Mouse (Mus musculus) testis, adult 2 months (tissue): ENCODE results near the gene Cacna2d1. TPM values are rescaled to one million over a fixed set of nuclear protein-coding genes. Genes with fewer than 3 reads are reported as not detected.

Experiments
- H3K27ac ChIP-seq: fragments of 200-500 bp; 2 replicates; pipeline ENCODE4 v1.5.1; 2012; ENCODE audit warnings: low read depth, low read length; ENCODE audit not compliant: control insufficient read depth, insufficient read depth
- H3K27me3 ChIP-seq: fragments of 200-500 bp; 2 replicates; pipeline ENCODE4 v1.6.1; 2012; ENCODE audit warnings: mild to moderate bottlenecking, low read length, moderate library complexity; ENCODE audit not compliant: control insufficient read depth, insufficient read depth
- H3K36me3 ChIP-seq: fragments of 200-500 bp; 2 replicates; pipeline ENCODE4 v1.6.1; 2012; ENCODE audit warnings: mild to moderate bottlenecking, low read length; ENCODE audit not compliant: control insufficient read depth, insufficient read depth
- H3K4me1 ChIP-seq: fragments of 200-500 bp; 2 replicates; pipeline ENCODE4 v1.6.1; 2012; ENCODE audit warnings: low read length; ENCODE audit not compliant: control insufficient read depth, insufficient read depth
- H3K4me3 ChIP-seq: fragments of 200-500 bp; 2 replicates; pipeline ENCODE4 v1.5.1; 2012; ENCODE audit warnings: low read depth, mild to moderate bottlenecking, low read length, moderate library complexity, mixed read lengths; ENCODE audit not compliant: control insufficient read depth
- CTCF ChIP-seq: fragments of 200-500 bp; IDR thresholded peaks from 2 replicates; pipeline ENCODE4 v1.5.1; 2012; ENCODE audit warnings: low read depth, mild to moderate bottlenecking, inconsistent platforms, low read length, moderate library complexity; ENCODE audit not compliant: control insufficient read depth, insufficient read depth, insufficient replicate concordance
- POLR2A ChIP-seq: fragments of 200-500 bp; IDR thresholded peaks from 2 replicates; pipeline ENCODE4 v1.6.1; 2012; ENCODE audit warnings: low read depth, mild to moderate bottlenecking, inconsistent platforms, low read length, moderate library complexity; ENCODE audit not compliant: control insufficient read depth
- polyA plus RNA-seq: library from polyadenylated mRNA; depleted of rRNA; stranded (reverse); fragments of >200 nt; gene quantifications from 2 replicates; pipeline ENCODE4 v1.2.3, GENCODE M21; 2012

Gene Cacna2d1
- polyA plus RNA-seq, 1 experiment, result 1.5 TPM

- H3K27ac ChIP-seq, result no peak overlapping the region
- no peaks in the 10 kb centered on the region for H3K36me3 ChIP-seq
- TF ChIP-seq POLR2A, result no peak
- no peak for TF ChIP-seq CTCF
- H3K4me1 ChIP-seq, result no peaks in the 10 kb centered on the region
- H3K4me3 ChIP-seq, result no peak overlapping the region
- no peaks in the 10 kb centered on the region for H3K27me3 ChIP-seq
Measured at GRCm38 (mm10) chr5:16362076-16362475, 427.6 kb downstream of the Cacna2d1 start.

- H3K36me3 ChIP-seq, result no peaks in the 10 kb centered on the region
- H3K4me3 ChIP-seq, result no peak overlapping the region
- no peak overlapping the region for H3K27ac ChIP-seq
- no peaks in the 10 kb centered on the region for H3K4me1 ChIP-seq
- H3K27me3 ChIP-seq, result no peaks in the 10 kb centered on the region
- TF ChIP-seq CTCF, result no peak
Measured at GRCm38 (mm10) chr5:16363171-16363570, 428.7 kb downstream of the Cacna2d1 start.

DNA sequence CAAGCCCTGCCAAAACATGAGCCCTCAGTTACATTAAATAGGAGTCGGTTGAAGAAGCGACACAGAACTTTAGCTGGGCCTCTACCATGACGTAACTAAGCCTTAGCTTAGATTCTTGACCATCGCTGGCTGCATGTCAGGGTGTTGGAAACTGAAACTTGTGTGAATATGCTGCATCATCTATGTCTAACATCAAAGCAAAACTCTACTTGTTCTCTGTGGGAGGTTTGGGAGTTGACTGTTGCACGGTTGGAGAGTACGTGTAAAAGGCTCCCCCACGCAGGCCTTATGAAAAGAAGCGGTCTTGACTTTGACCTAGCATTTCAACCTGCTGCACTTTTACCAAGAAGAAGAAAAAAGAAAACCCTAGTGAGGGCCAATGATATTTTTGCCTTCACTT lies 436.2 kb downstream of the Cacna2d1 start:
- no peak overlapping the region for H3K27ac ChIP-seq
- no peaks in the 10 kb centered on the region for H3K4me1 ChIP-seq
- TF ChIP-seq CTCF (no peak), POLR2A (no peak)
- H3K4me3 ChIP-seq, result no peak overlapping the region
- no peaks in the 10 kb centered on the region for H3K36me3 ChIP-seq
- no peaks in the 10 kb centered on the region for H3K27me3 ChIP-seq

DNA sequence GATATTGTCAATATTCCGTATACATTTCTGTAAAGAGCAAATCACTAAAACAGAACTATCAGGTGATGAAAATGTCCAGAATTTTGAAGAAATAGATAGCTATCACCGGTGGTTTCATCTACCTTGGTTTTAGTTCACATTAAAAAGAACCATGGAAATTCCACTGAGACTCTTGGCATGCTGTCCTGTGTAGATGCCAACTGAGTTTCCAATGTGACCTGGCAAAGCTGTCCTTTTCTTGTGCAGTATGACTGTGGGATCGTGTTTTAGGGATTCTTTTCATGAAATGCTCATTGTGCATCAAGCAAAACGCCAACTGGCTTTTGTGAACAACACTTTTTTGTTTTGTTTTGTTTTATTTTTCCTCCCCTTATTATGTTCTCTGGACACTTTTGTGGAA lies 439.5 kb downstream of the Cacna2d1 start:
- Histone ChIP-seq H3K4me1 (no peaks in the 10 kb centered on the region), H3K36me3 (no peaks in the 10 kb centered on the region), H3K27ac (no peak overlapping the region), H3K27me3 (no peaks in the 10 kb centered on the region), H3K4me3 (no peak overlapping the region)
- TF ChIP-seq CTCF (no peak), POLR2A (no peak)

DNA sequence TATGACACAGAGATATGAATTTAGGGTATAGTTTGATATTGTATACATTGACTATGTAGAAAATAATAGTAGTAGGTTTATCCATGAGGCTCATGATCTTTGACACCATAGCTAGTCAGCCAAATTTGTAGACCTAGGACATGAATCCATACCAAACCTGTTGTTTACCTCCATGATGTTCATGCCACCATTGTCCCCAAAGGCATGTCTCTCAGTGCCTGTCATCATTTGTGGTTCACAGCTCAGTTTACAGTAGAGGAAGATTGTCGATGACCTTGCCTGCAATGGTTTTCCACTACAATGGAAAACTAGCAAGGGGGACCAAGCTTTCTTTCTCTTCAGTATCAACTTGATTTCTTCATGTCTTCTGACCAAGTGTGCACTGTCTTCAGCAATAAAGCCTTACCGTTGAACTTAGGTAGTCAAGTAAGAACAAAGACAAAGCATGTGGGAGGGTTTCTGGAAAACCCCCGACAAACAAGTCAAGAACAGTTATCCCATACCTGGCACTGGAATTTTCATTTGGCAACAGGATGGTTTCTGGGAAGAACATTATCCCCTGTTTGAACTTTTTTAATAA lies 441.9 kb downstream of the Cacna2d1 start:
- Histone ChIP-seq H3K4me1 (no peaks in the 10 kb centered on the region), H3K4me3 (no peak overlapping the region), H3K27me3 (no peaks in the 10 kb centered on the region), H3K36me3 (no peaks in the 10 kb centered on the region), H3K27ac (no peak overlapping the region)
- no peak for TF ChIP-seq CTCF
- TF ChIP-seq POLR2A, result no peak

DNA sequence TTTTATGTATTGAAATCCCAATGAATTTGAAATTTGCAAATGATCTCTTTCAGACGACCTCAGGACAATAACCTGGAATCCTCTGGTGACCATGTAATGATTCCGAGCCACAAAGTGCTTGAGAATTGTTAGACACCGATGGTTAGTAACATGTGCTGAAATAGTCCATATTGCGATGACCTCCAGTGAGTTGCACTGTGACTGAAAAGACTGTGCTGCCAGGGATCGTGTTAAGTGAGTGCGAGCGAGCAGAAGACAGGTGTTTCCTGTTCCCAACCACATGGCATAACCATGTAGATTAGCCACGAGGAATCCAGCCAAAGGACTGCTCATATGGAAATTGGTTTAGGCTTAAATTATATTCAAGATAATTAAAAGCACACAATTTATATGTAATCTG lies 475.5 kb downstream of the Cacna2d1 start:
- H3K27ac ChIP-seq, result no peak overlapping the region
- TF ChIP-seq CTCF, result no peak
- no peak for TF ChIP-seq POLR2A
- no peaks in the 10 kb centered on the region for H3K4me1 ChIP-seq
- H3K4me3 ChIP-seq, result no peak overlapping the region
- no peaks in the 10 kb centered on the region for H3K36me3 ChIP-seq
- H3K27me3 ChIP-seq, result no peaks in the 10 kb centered on the region

DNA sequence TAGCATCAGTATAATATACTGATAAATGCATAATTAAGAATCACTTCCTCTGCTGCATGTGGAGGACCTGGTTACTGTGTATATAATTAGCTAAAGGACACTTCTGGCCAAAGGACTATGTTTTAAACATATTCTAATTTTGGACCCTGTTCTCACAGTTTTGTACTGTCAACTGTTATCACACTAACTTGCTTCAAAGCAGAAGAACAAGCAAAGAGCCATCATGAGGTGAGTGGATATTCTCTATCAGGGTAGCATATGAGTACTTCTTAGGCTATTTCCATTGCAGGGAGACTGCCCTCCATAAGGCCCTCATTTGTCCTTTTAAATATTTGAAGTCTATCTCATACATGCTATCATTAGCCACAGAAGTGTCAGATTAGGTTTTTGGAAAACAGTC lies 480.2 kb downstream of the Cacna2d1 start:
- TF ChIP-seq CTCF (no peak), POLR2A (no peak)
- Histone ChIP-seq H3K27me3 (no peaks in the 10 kb centered on the region), H3K36me3 (no peaks in the 10 kb centered on the region), H3K27ac (no peak overlapping the region), H3K4me1 (no peaks in the 10 kb centered on the region), H3K4me3 (no peak overlapping the region)

DNA sequence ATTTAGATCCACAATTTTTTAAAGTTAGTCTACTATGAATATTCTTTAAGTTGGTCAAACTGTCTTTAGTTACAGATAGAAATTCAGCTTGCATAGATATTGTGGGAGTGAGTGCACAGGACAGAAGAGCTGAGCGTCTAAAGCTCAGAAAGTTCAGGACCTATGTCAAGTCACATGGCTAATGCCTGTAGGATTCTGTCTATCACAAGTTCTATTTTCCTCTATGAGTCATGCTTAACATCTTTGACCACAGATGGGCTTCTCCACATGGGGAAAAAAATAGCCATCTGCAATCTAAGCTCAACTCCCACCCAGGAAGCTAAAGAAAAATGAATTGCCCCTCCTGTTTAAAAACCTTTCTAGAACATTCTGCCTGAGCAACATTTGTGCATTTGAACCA lies 483.5 kb downstream of the Cacna2d1 start:
- TF ChIP-seq CTCF, result no peak
- TF ChIP-seq POLR2A, result no peak

More for the DNA sequence above, 483.5 kb downstream of the Cacna2d1 start:
- H3K27me3 ChIP-seq, result no peaks in the 10 kb centered on the region
- no peak overlapping the region for H3K4me3 ChIP-seq
- no peaks in the 10 kb centered on the region for H3K4me1 ChIP-seq
- H3K36me3 ChIP-seq, result no peaks in the 10 kb centered on the region
- H3K27ac ChIP-seq, result no peak overlapping the region
